Mouse (Mus musculus): ENCODE results near the gene Nop9. TPM values are rescaled to one million over a fixed set of nuclear protein-coding genes. Genes with fewer than 3 reads are reported as not detected.

Nop9 gene
- polyA plus RNA-seq, 1 experiment from 2014 or later: 25.1 TPM

GRCm38 (mm10) chr14:55730531-55731032, 14.9 kb upstream of the Nop9 start:
- H3K27ac ChIP-seq (replicated peaks): peak overlapping the region; percentile 67

DNA sequence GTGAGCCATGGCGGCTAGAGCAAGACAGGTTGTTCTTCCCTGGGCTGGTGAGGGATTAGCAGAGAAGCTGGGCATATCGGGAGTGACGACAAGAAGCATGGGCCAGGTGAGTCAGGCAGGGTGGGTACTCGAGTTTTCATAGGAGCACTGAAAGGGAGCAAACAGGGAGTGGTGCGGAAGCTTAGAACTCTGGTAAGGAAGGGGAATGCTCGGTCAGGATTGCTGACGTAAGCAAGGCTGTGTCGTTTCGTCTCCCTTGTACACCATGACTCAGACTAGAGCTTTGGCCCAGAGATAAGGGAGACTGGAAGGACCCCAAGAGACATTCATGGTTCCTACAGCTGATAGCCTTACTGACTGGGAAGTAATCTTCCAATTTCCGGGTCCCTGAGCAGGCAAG, 11.6 kb upstream of the Nop9 start:
- WGBS: 79% methylated on average over 10 of the region's 10 CpGs
- ATAC-seq (ENCODE audit: low FRiP score): no peak
- H3K4me1 ChIP-seq: no peaks in the 10 kb centered on the region

More at GRCm38 (mm10) chr14:55730531-55731032, 14.9 kb upstream of the Nop9 start:
- Histone ChIP-seq H3K4me3 (replicated peaks) (no peak overlapping the region), H3K4me2 (no peak overlapping the region), H3K9me3 (replicated peaks) (no peaks in the 10 kb centered on the region), H3K36me3 (no peaks in the 10 kb centered on the region), H3K9ac (replicated peaks) (no peak overlapping the region), H3K27me3 (replicated peaks) (0 out of 2 replicates have a peak, but pooled peaks cover 6% of the 10 kb centered on the region), H3K4me1 (no peaks in the 10 kb centered on the region)
- WGBS: 75% methylated on average over 7 of the region's 7 CpGs
- peak; percentile 75; the same call in 1 of the 2 replicates for ATAC-seq (ENCODE audit: low FRiP score)

DNA sequence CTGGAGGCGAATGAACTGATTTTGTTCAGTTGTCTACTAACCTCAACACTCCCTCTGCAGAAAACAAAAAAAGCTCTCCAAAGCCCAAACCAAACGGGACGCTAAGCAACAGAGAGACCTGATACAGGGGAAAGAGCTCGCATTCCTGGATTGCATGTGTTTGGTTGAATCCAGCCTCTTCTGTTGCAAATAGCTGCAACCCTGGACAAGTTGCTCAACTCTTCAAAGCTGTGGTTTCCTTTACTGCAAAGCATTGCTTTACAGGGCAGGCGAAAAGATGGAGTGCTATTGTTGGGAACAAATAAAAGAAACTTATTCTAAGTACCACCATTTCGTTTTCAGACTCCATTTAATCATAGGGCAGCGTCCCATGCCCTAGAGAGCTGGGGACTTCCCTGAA, 10.6 kb upstream of the Nop9 start:
- no peak for ATAC-seq (ENCODE audit: low FRiP score)
- 82% methylated on average over 7 of the region's 7 CpGs for WGBS
- Histone ChIP-seq H3K4me3 (replicated peaks) (no peak overlapping the region), H3K27ac (replicated peaks) (no peak overlapping the region), H3K4me2 (no peak overlapping the region), H3K9ac (replicated peaks) (no peak overlapping the region), H3K27me3 (replicated peaks) (0 out of 2 replicates have a peak, but pooled peaks cover 3% of the 10 kb centered on the region), H3K9me3 (replicated peaks) (no peaks in the 10 kb centered on the region), H3K36me3 (peaks cover 22% of the 10 kb centered on the region), H3K4me1 (no peaks in the 10 kb centered on the region)

More for the DNA sequence above, 11.6 kb upstream of the Nop9 start:
- Histone ChIP-seq H3K4me2 (no peak overlapping the region), H3K36me3 (peaks cover 13% of the 10 kb centered on the region), H3K27ac (replicated peaks) (no peak overlapping the region), H3K4me3 (replicated peaks) (no peak overlapping the region), H3K9ac (replicated peaks) (no peak overlapping the region), H3K27me3 (replicated peaks) (0 out of 2 replicates have a peak, but pooled peaks cover 6% of the 10 kb centered on the region), H3K9me3 (replicated peaks) (no peaks in the 10 kb centered on the region)

DNA sequence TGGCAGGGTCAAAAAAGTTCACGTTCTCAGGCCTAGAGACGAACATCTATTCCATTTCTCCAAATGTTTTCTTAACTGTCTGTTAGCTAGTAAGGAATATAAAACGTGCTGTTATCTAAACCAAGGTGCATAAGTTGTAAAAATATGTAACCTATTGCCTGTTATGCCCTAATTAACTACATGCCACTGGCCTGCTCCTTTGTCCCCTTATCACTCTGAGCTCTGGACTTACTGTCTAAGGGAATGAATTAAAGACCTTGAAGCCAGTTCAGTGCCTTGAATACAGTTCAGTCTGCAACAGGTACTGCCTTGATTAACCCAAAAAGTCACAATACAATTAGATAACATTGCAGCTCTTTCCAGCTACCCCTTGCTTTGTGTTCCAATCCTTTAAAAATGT, 10.2 kb upstream of the Nop9 start:
- Histone ChIP-seq H3K27me3 (replicated peaks) (0 out of 2 replicates have a peak, but pooled peaks cover 3% of the 10 kb centered on the region), H3K9ac (replicated peaks) (no peak overlapping the region), H3K9me3 (replicated peaks) (no peaks in the 10 kb centered on the region), H3K27ac (replicated peaks) (no peak overlapping the region), H3K4me1 (no peaks in the 10 kb centered on the region), H3K4me3 (replicated peaks) (no peak overlapping the region), H3K4me2 (no peak overlapping the region), H3K36me3 (peaks cover 27% of the 10 kb centered on the region)
- WGBS: 75% methylated on average over 3 of the region's 3 CpGs
- ATAC-seq (ENCODE audit: low FRiP score): no peak

DNA sequence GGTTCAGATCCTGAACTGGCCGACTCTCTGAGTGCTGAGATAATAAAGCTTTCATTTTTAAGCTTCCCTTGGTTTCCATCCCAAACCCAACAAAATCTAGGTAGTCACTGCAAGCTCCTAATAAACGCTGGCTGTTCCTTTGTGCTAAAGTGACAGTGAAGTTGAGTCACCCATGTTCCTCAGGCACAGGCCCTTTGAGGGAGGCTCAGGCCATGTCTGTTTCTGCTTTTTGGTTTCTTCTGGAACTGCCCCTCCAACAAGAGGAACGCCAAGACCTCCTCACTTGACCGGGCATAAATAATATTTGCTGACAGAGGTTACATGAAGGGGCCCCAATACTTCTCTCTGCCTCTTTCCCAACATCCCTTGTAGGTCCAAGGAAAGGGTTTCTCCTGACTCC, 9.7 kb upstream of the Nop9 start:
- no peak for ATAC-seq (ENCODE audit: low FRiP score)
- 81% methylated on average over 4 of the region's 4 CpGs for WGBS

GRCm38 (mm10) chr14:55737086-55737687, 8.3 kb upstream of the Nop9 start:
- Histone ChIP-seq H3K4me2 (no peak overlapping the region), H3K27me3 (replicated peaks) (0 out of 2 replicates have a peak, but pooled peaks cover 3% of the 10 kb centered on the region), H3K9ac (replicated peaks) (no peak overlapping the region), H3K4me1 (no peaks in the 10 kb centered on the region), H3K4me3 (replicated peaks) (no peak overlapping the region), H3K9me3 (replicated peaks) (no peaks in the 10 kb centered on the region), H3K36me3 (peaks cover 35% of the 10 kb centered on the region), H3K27ac (replicated peaks) (no peak overlapping the region)
- 91% methylated on average over 9 of the region's 9 CpGs for WGBS
- ATAC-seq (ENCODE audit: low FRiP score): no peak

More for the DNA sequence above, 9.7 kb upstream of the Nop9 start:
- Histone ChIP-seq H3K36me3 (peaks cover 31% of the 10 kb centered on the region), H3K4me1 (no peaks in the 10 kb centered on the region), H3K27ac (replicated peaks) (no peak overlapping the region), H3K9ac (replicated peaks) (no peak overlapping the region), H3K4me3 (replicated peaks) (no peak overlapping the region), H3K27me3 (replicated peaks) (0 out of 2 replicates have a peak, but pooled peaks cover 3% of the 10 kb centered on the region), H3K4me2 (no peak overlapping the region), H3K9me3 (replicated peaks) (no peaks in the 10 kb centered on the region)

- WGBS: 23% methylated on average over 10 of the region's 10 CpGs
- Histone ChIP-seq H3K9ac (replicated peaks) (0 out of 2 replicates have a peak overlapping the region, but pooled peaks have one; percentile 24), H3K4me1 (peaks cover 43% of the 10 kb centered on the region)
Observed at GRCm38 (mm10) chr14:55743711-55744110, 1.8 kb upstream of the Nop9 start.

DNA sequence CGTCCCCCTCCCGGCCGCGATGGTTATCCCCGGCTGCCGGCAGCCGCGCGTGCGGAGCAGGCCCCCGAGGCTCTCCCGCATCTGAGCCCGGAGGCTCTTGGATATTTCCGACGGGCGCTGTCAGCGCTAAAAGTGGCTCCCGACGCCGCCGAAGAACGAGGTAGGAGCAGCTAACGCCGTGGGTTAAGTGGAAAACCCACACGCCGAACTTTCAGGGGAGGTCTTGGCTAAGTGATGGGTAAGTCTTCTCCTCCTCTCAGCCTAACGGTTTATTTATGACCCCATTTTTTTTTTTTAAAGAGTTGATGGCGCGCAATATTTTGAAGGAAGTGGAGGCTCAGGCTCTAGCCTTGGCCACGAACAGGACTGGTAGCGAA, 356 bp downstream of the Nop9 start:
- H3K9me3 ChIP-seq (replicated peaks): no peaks in the 10 kb centered on the region
- peak overlapping the region; percentile 88 for H3K4me3 ChIP-seq (replicated peaks)
- H3K9ac ChIP-seq (replicated peaks): peak overlapping the region; percentile 77
- WGBS: under 1% methylated on average over 31 of the region's 31 CpGs
- no peaks in the 10 kb centered on the region for H3K27me3 ChIP-seq (replicated peaks)
- H3K36me3 ChIP-seq: peaks cover 19% of the 10 kb centered on the region
- ATAC-seq (ENCODE audit: low FRiP score): no peak; the same call in 1 of the 2 replicates
- H3K4me1 ChIP-seq: peaks cover 43% of the 10 kb centered on the region
- peak overlapping the region; percentile 56; the same call in 1 of the 2 replicates for H3K27ac ChIP-seq (replicated peaks)
- peak overlapping the region; percentile 95 for H3K4me2 ChIP-seq

More at GRCm38 (mm10) chr14:55743711-55744110, 1.8 kb upstream of the Nop9 start:
- Histone ChIP-seq H3K9me3 (replicated peaks) (no peaks in the 10 kb centered on the region), H3K36me3 (peaks cover 24% of the 10 kb centered on the region), H3K4me3 (replicated peaks) (peak overlapping the region; percentile 9; the same call in 1 of the 2 replicates), H3K27me3 (replicated peaks) (no peaks in the 10 kb centered on the region), H3K4me2 (peak overlapping the region; percentile 95), H3K27ac (replicated peaks) (no peak overlapping the region)
- ATAC-seq (ENCODE audit: low FRiP score): peak; percentile 59

GRCm38 (mm10) chr14:55747051-55747847, 1.8 kb downstream of the Nop9 start:
- Histone ChIP-seq H3K27ac (replicated peaks) (no peak overlapping the region), H3K36me3 (peaks cover 29% of the 10 kb centered on the region), H3K4me2 (peak overlapping the region; percentile 95), H3K9me3 (replicated peaks) (no peaks in the 10 kb centered on the region), H3K9ac (replicated peaks) (0 out of 2 replicates have a peak overlapping the region, but pooled peaks have one; percentile 5), H3K4me3 (replicated peaks) (peak overlapping the region; percentile 88), H3K27me3 (replicated peaks) (no peaks in the 10 kb centered on the region), H3K4me1 (peaks cover 43% of the 10 kb centered on the region)
- no peak for ATAC-seq (ENCODE audit: low FRiP score)
- 93% methylated on average over 10 of the region's 10 CpGs for WGBS

GRCm38 (mm10) chr14:55757566-55757965, 12.1 kb downstream of the Nop9 start:
- peaks cover 12% of the 10 kb centered on the region for H3K27me3 ChIP-seq (replicated peaks)
- no peaks in the 10 kb centered on the region for H3K9me3 ChIP-seq (replicated peaks)
- H3K9ac ChIP-seq (replicated peaks): no peak overlapping the region
- no peak overlapping the region for H3K4me3 ChIP-seq (replicated peaks)
- H3K4me1 ChIP-seq: peaks cover 13% of the 10 kb centered on the region
- 84% methylated on average over 6 of the region's 6 CpGs for WGBS
- peaks cover 40% of the 10 kb centered on the region for H3K36me3 ChIP-seq
- H3K27ac ChIP-seq (replicated peaks): no peak overlapping the region
- H3K4me2 ChIP-seq: no peak overlapping the region
- no peak for ATAC-seq (ENCODE audit: low FRiP score)

GRCm38 (mm10) chr14:55758363-55758784, 12.9 kb downstream of the Nop9 start, which contains the start of gene Cideb:
TSS of gene Cideb (minus strand) at chr14:55758458.
- Histone ChIP-seq H3K4me2 (peak within 1 kb of the TSS; percentile 25), H3K9me3 (replicated peaks) (no peaks in the 10 kb centered on the region), H3K9ac (replicated peaks) (no peak within 1 kb of the TSS; the same call in 1 of the 2 replicates), H3K4me1 (peaks cover 17% of the 10 kb centered on the region), H3K4me3 (replicated peaks) (no peak within 1 kb of the TSS), H3K27ac (replicated peaks) (no peak within 1 kb of the TSS), H3K27me3 (replicated peaks) (peaks cover 15% of the 10 kb centered on the region), H3K36me3 (peaks cover 32% of the 10 kb centered on the region)
- ATAC-seq (ENCODE audit: low FRiP score): no peak
- 19% methylated on average over 8 of the region's 8 CpGs for WGBS

Data from neural tube, embryonic 15.5 days (tissue).